Mouse (Mus musculus) lung, adult 10 weeks (tissue): ENCODE data around the gene Zfp994. TPM values are rescaled to one million over a fixed set of nuclear protein-coding genes. Genes with fewer than 3 reads are reported as not detected.

Experiments
- polyA plus RNA-seq: library from polyadenylated mRNA; stranded (reverse); fragments of 350-450 nt; fragmentation: Illumina TruSeq; extraction: RNeasy Lipid Tissue Mini Kit (QIAGEN cat#74804); gene quantifications from one replicate; pipeline ENCODE4 v1.2.3, GENCODE M21; 2014; ENCODE audit warnings: low read depth, low replicate concordance; ENCODE audit not compliant: insufficient read depth

Gene Zfp994
- polyA plus RNA-seq = 2.0 TPM

DNA sequence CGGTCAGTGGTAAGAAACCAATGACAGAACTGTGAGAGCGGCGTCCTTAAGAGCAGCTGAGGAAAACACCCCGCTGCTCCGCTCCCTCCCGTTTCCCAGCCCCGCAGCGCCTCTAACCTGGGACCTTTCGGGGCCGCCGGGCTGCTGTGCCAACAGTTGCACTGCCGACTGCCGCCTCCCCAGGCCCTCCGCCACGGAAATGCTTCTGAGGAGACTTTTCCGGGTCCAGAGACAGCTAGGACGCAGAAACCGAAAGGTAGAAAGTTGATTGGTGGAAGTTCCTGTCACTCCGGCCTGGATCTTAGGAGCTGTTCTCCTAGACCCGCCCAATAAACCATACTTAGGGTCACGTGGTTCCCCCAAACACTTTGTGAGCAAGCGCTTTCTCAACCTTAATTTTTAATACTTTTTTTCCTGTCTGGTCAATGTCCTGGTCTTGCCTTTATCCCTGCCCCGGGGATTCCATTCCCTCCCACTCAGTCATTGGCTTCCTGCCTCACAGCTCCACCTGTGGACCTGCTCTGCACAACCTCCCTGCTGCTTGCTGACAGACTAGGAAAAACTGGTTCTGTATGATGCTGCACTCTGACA, at the start of gene Zfp994:
Gene Zfp994, minus strand, starts transcription at position 195 of the 591 bp plus-strand sequence.

GRCm38 (mm10) chr17:22165722-22166294, 59.6 kb downstream of the Zfp994 start, which contains the start of gene Zfp947:
TSS of gene Zfp947 (minus strand) at chr17:22166190.

Other genes starting within 250 kb of the Zfp994 start
- gene Zfp947, start 59.4 kb downstream of the Zfp994 start, polyA plus RNA-seq = 0.86 TPM
- 5.0 TPM for gene CT030661.1, start 89.2 kb upstream of the Zfp994 start, polyA plus RNA-seq
- 5.5 TPM for gene Zfp944, start 135.8 kb upstream of the Zfp994 start, polyA plus RNA-seq
- 6.5 TPM for gene Zfp758, start 135.8 kb upstream of the Zfp994 start, polyA plus RNA-seq
- 4.7 TPM for gene Zfp946, start 198.6 kb upstream of the Zfp994 start, polyA plus RNA-seq